Mouse (Mus musculus) cerebellum, adult 2 months (tissue): ENCODE data around the gene Slc4a4.

Experiments used
- CTCF ChIP-seq: fragments of 200-500 bp; IDR thresholded peaks from 2 replicates; pipeline ENCODE4 v1.5.1; 2011; ENCODE audit warnings: low read depth, mild to moderate bottlenecking, control low read depth, low read length, moderate library complexity, borderline replicate concordance; ENCODE audit not compliant: insufficient read depth
- POLR2A ChIP-seq: fragments of 200-500 bp; IDR thresholded peaks from 2 replicates; pipeline ENCODE4 v1.6.1; 2011; ENCODE audit warnings: low read length, control low read depth, borderline replicate concordance; ENCODE audit not compliant: insufficient read depth

GRCm38 (mm10) chr5:88997277-88997676 lies 110.7 kb downstream of the Slc4a4 start:
- no peak for TF ChIP-seq POLR2A
- no peak for TF ChIP-seq CTCF
